Mouse (Mus musculus): Measurements from ENCODE around the gene Ripk3. TPM values are rescaled to one million over a fixed set of nuclear protein-coding genes. Genes with fewer than 3 reads are reported as not detected.

Gene Ripk3
- polyA plus RNA-seq, 1 experiment = 38.9 TPM

GRCm38 (mm10) chr14:55745180-55745860, 43.3 kb downstream of the Ripk3 start, which contains the start of the genes Dhrs1 and Nop9:
Gene Dhrs1, minus strand, starts transcription at chr14:55745690.
Gene Nop9, plus strand, starts transcription at chr14:55745693.
- Histone ChIP-seq H3K4me3 (replicated peaks; ENCODE audit: control insufficient read depth, low read depth, low read length) (peak within 1 kb of the TSS; percentile 91), H3K27ac (ENCODE audit: control insufficient read depth, insufficient read depth, low read depth, low read length, poor library complexity) (peak within 1 kb of the TSS; percentile 72), H3K4me1 (ENCODE audit: control insufficient read depth, insufficient read depth, low read length) (peaks cover 1% of the 10 kb centered on the region; the same call in 1 of the 2 replicates)
- 2% methylated on average over 48 of the region's 48 CpGs for WGBS
- no peak; the same call in 1 of the 2 replicates for TF ChIP-seq POLR2A (IDR thresholded peaks at IDR 0.05; ENCODE audit: borderline replicate concordance, control insufficient read depth, low read depth, low read length)
- no peak for TF ChIP-seq CTCF (IDR thresholded peaks at IDR 0.05; ENCODE audit: control insufficient read depth, insufficient read depth, low read length)

GRCm38 (mm10) chr14:55743711-55744110, 45.0 kb downstream of the Ripk3 start:
- Histone ChIP-seq H3K4me3 (replicated peaks; ENCODE audit: control insufficient read depth, low read depth, low read length) (no peak overlapping the region), H3K27ac (ENCODE audit: control insufficient read depth, insufficient read depth, low read depth, low read length, poor library complexity) (no peak overlapping the region; the same call in 1 of the 2 replicates), H3K4me1 (ENCODE audit: control insufficient read depth, insufficient read depth, low read length) (peaks cover 1% of the 10 kb centered on the region; the same call in 1 of the 2 replicates)
- no peak for TF ChIP-seq POLR2A (IDR thresholded peaks at IDR 0.05; ENCODE audit: borderline replicate concordance, control insufficient read depth, low read depth, low read length)
- peak; percentile 99 for TF ChIP-seq CTCF (IDR thresholded peaks at IDR 0.05; ENCODE audit: control insufficient read depth, insufficient read depth, low read length)
- WGBS = 18% methylated on average over 10 of the region's 10 CpGs

- whole genome bisulfite sequencing = 51% methylated on average over 9 of the region's 9 CpGs
- peaks cover 5% of the 10 kb centered on the region; the same call in 1 of the 2 replicates for H3K4me1 ChIP-seq (ENCODE audit: control insufficient read depth, insufficient read depth, low read length)
- TF ChIP-seq POLR2A (IDR thresholded peaks at IDR 0.05; ENCODE audit: borderline replicate concordance, control insufficient read depth, low read depth, low read length) (no peak), CTCF (IDR thresholded peaks at IDR 0.05; ENCODE audit: control insufficient read depth, insufficient read depth, low read length) (no peak)
- no peak overlapping the region for H3K27ac ChIP-seq (ENCODE audit: control insufficient read depth, insufficient read depth, low read depth, low read length, poor library complexity)
- no peak overlapping the region for H3K4me3 ChIP-seq (replicated peaks; ENCODE audit: control insufficient read depth, low read depth, low read length)
Observed at GRCm38 (mm10) chr14:55737086-55737687, 51.5 kb downstream of the Ripk3 start.

GRCm38 (mm10) chr14:55735758-55736157, 52.9 kb downstream of the Ripk3 start:
- TF ChIP-seq CTCF (IDR thresholded peaks at IDR 0.05; ENCODE audit: control insufficient read depth, insufficient read depth, low read length) (no peak), POLR2A (IDR thresholded peaks at IDR 0.05; ENCODE audit: borderline replicate concordance, control insufficient read depth, low read depth, low read length) (no peak)
- WGBS = 26% methylated on average over 4 of the region's 4 CpGs
- Histone ChIP-seq H3K27ac (ENCODE audit: control insufficient read depth, insufficient read depth, low read depth, low read length, poor library complexity) (peak overlapping the region; percentile 61; the same call in 1 of the 2 replicates), H3K4me3 (replicated peaks; ENCODE audit: control insufficient read depth, low read depth, low read length) (no peak overlapping the region), H3K4me1 (ENCODE audit: control insufficient read depth, insufficient read depth, low read length) (peaks cover 5% of the 10 kb centered on the region; the same call in 1 of the 2 replicates)

- H3K4me3 ChIP-seq (replicated peaks; ENCODE audit: control insufficient read depth, low read depth, low read length) = no peak overlapping the region
- H3K27ac ChIP-seq (ENCODE audit: control insufficient read depth, insufficient read depth, low read depth, low read length, poor library complexity) = no peak overlapping the region
- TF ChIP-seq CTCF (IDR thresholded peaks at IDR 0.05; ENCODE audit: control insufficient read depth, insufficient read depth, low read length) (no peak), POLR2A (IDR thresholded peaks at IDR 0.05; ENCODE audit: borderline replicate concordance, control insufficient read depth, low read depth, low read length) (no peak)
- WGBS = 61% methylated on average over 3 of the region's 3 CpGs
- H3K4me1 ChIP-seq (ENCODE audit: control insufficient read depth, insufficient read depth, low read length) = peaks cover 5% of the 10 kb centered on the region; the same call in 1 of the 2 replicates
Observed at GRCm38 (mm10) chr14:55735334-55735733, 53.3 kb downstream of the Ripk3 start.

Other genes with a start within 250 kb of the Ripk3 start
- 42.6 and 60.8 TPM in 2 replicates for gene Pck2, start 248.6 kb downstream of the Ripk3 start, polyA plus RNA-seq (2011; ENCODE audit: insufficient read depth, insufficient read length, low replicate concordance, missing spikeins)
- 26.4 and 42.3 TPM in 2 replicates for gene Dcaf11, start 228.9 kb downstream of the Ripk3 start, polyA plus RNA-seq (2011; ENCODE audit: insufficient read depth, insufficient read length, low replicate concordance, missing spikeins)
- not detected in 2 replicates for gene A730061H03Rik, start 228.5 kb downstream of the Ripk3 start, polyA plus RNA-seq (2011; ENCODE audit: insufficient read depth, insufficient read length, low replicate concordance, missing spikeins)
- gene Fitm1, start 213.2 kb downstream of the Ripk3 start, polyA plus RNA-seq (2011; ENCODE audit: insufficient read depth, insufficient read length, low replicate concordance, missing spikeins) = not detected in 2 replicates
- 187 and 268 TPM in 2 replicates for gene Psme1, start 210.7 kb downstream of the Ripk3 start, polyA plus RNA-seq (2011; ENCODE audit: insufficient read depth, insufficient read length, low replicate concordance, missing spikeins)
- gene Emc9, start 203.6 kb downstream of the Ripk3 start, polyA plus RNA-seq (2011; ENCODE audit: insufficient read depth, insufficient read length, low replicate concordance, missing spikeins) = 12.3 and 48.5 TPM in 2 replicates
- gene Psme2, start 197.8 kb downstream of the Ripk3 start, polyA plus RNA-seq (2011; ENCODE audit: insufficient read depth, insufficient read length, low replicate concordance, missing spikeins) = 152 and 175 TPM in 2 replicates
- gene Rnf31, start 197.2 kb downstream of the Ripk3 start, polyA plus RNA-seq (2011; ENCODE audit: insufficient read depth, insufficient read length, low replicate concordance, missing spikeins) = 79.5 and 160 TPM in 2 replicates
- 60.8 and 84.3 TPM in 2 replicates for gene Irf9, start 185.3 kb downstream of the Ripk3 start, polyA plus RNA-seq (2011; ENCODE audit: insufficient read depth, insufficient read length, low replicate concordance, missing spikeins)
- 13.2 and 28.5 TPM in 2 replicates for gene Rec8, start 170.8 kb downstream of the Ripk3 start, polyA plus RNA-seq (2011; ENCODE audit: insufficient read depth, insufficient read length, low replicate concordance, missing spikeins)
- gene Ipo4, start 152.9 kb downstream of the Ripk3 start, polyA plus RNA-seq (2011; ENCODE audit: insufficient read depth, insufficient read length, low replicate concordance, missing spikeins) = 24.9 and 49.5 TPM in 2 replicates
- gene Gm49378, start 151.0 kb downstream of the Ripk3 start, polyA plus RNA-seq (2011; ENCODE audit: insufficient read depth, insufficient read length, low replicate concordance, missing spikeins) = 2.0 and 5.8 TPM in 2 replicates
- gene Tm9sf1, start 145.1 kb downstream of the Ripk3 start, polyA plus RNA-seq (2011; ENCODE audit: insufficient read depth, insufficient read length, low replicate concordance, missing spikeins) = 37.9 and 46.7 TPM in 2 replicates
- 0.77 and 4.0 TPM in 2 replicates for gene Tssk4, start 138.7 kb downstream of the Ripk3 start, polyA plus RNA-seq (2011; ENCODE audit: insufficient read depth, insufficient read length, low replicate concordance, missing spikeins)
- gene Mdp1, start 128.4 kb downstream of the Ripk3 start, polyA plus RNA-seq (2011; ENCODE audit: insufficient read depth, insufficient read length, low replicate concordance, missing spikeins) = 23.2 and 50.4 TPM in 2 replicates
- 7.3 and 18.3 TPM in 2 replicates for gene Gmpr2, start 116.9 kb downstream of the Ripk3 start, polyA plus RNA-seq (2011; ENCODE audit: insufficient read depth, insufficient read length, low replicate concordance, missing spikeins)
- 173 and 183 TPM in 2 replicates for gene Nedd8, start 116.7 kb downstream of the Ripk3 start, polyA plus RNA-seq (2011; ENCODE audit: insufficient read depth, insufficient read length, low replicate concordance, missing spikeins)
- gene Tinf2, start 107.0 kb downstream of the Ripk3 start, polyA plus RNA-seq (2011; ENCODE audit: insufficient read depth, insufficient read length, low replicate concordance, missing spikeins) = 25.4 and 38.1 TPM in 2 replicates
- 1.1 and 5.1 TPM in 2 replicates for gene Tgm1, start 74.9 kb downstream of the Ripk3 start, polyA plus RNA-seq (2011; ENCODE audit: insufficient read depth, insufficient read length, low replicate concordance, missing spikeins)
- 16.0 and 24.5 TPM in 2 replicates for gene Rabggta, start 66.6 kb downstream of the Ripk3 start, polyA plus RNA-seq (2011; ENCODE audit: insufficient read depth, insufficient read length, low replicate concordance, missing spikeins)
- gene Dhrs1, start 43.2 kb downstream of the Ripk3 start, polyA plus RNA-seq (2011; ENCODE audit: insufficient read depth, insufficient read length, low replicate concordance, missing spikeins) = 24.4 and 25.9 TPM in 2 replicates
- gene Nop9, start 43.2 kb downstream of the Ripk3 start, polyA plus RNA-seq (2011; ENCODE audit: insufficient read depth, insufficient read length, low replicate concordance, missing spikeins) = 14.3 and 14.5 TPM in 2 replicates
- 1.6 TPM in 1 of 2 replicates, not detected in the other for gene Cideb, start 30.4 kb downstream of the Ripk3 start, polyA plus RNA-seq (2011; ENCODE audit: insufficient read depth, insufficient read length, low replicate concordance, missing spikeins)
- gene Ltb4r2, start 27.4 kb downstream of the Ripk3 start, polyA plus RNA-seq (2011; ENCODE audit: insufficient read depth, insufficient read length, low replicate concordance, missing spikeins) = 2.8 and 6.5 TPM in 2 replicates
- gene Ltb4r1, start 22.9 kb downstream of the Ripk3 start, polyA plus RNA-seq (2011; ENCODE audit: insufficient read depth, insufficient read length, low replicate concordance, missing spikeins) = 34.1 and 77.0 TPM in 2 replicates
- 2.3 and 4.7 TPM in 2 replicates for gene Adcy4, start 4.8 kb downstream of the Ripk3 start, polyA plus RNA-seq (2011; ENCODE audit: insufficient read depth, insufficient read length, low replicate concordance, missing spikeins)
- gene Nfatc4, start 34.3 kb upstream of the Ripk3 start, polyA plus RNA-seq (2011; ENCODE audit: insufficient read depth, insufficient read length, low replicate concordance, missing spikeins) = 4.0 and 5.6 TPM in 2 replicates
- gene Nynrin, start 65.1 kb upstream of the Ripk3 start, polyA plus RNA-seq (2011; ENCODE audit: insufficient read depth, insufficient read length, low replicate concordance, missing spikeins) = 0.93 and 1.3 TPM in 2 replicates
- not detected in 2 replicates for gene Cbln3, start 95.5 kb upstream of the Ripk3 start, polyA plus RNA-seq (2011; ENCODE audit: insufficient read depth, insufficient read length, low replicate concordance, missing spikeins)
- gene Khnyn, start 96.1 kb upstream of the Ripk3 start, polyA plus RNA-seq (2011; ENCODE audit: insufficient read depth, insufficient read length, low replicate concordance, missing spikeins) = 12.6 and 28.3 TPM in 2 replicates
- gene Sdr39u1, start 111.4 kb upstream of the Ripk3 start, polyA plus RNA-seq (2011; ENCODE audit: insufficient read depth, insufficient read length, low replicate concordance, missing spikeins) = 3.0 and 3.1 TPM in 2 replicates
- not detected in 2 replicates for gene Cma1, start 155.8 kb upstream of the Ripk3 start, polyA plus RNA-seq (2011; ENCODE audit: insufficient read depth, insufficient read length, low replicate concordance, missing spikeins)
- gene Cma2, start 162.1 kb upstream of the Ripk3 start, polyA plus RNA-seq (2011; ENCODE audit: insufficient read depth, insufficient read length, low replicate concordance, missing spikeins) = not detected in 2 replicates
- not detected in 2 replicates for gene Mcpt1, start 229.1 kb upstream of the Ripk3 start, polyA plus RNA-seq (2011; ENCODE audit: insufficient read depth, insufficient read length, low replicate concordance, missing spikeins)
- gene Mcpt9, start 241.6 kb upstream of the Ripk3 start, polyA plus RNA-seq (2011; ENCODE audit: insufficient read depth, insufficient read length, low replicate concordance, missing spikeins) = not detected in 2 replicates